Mouse (Mus musculus): ENCODE results near the gene Haspin. TPM values are rescaled to one million over a fixed set of nuclear protein-coding genes. Genes with fewer than 3 reads are reported as not detected.

The Haspin gene
- total RNA-seq, 2 experiments from 2014 or later, result 0.23 to 0.32 TPM

DNA sequence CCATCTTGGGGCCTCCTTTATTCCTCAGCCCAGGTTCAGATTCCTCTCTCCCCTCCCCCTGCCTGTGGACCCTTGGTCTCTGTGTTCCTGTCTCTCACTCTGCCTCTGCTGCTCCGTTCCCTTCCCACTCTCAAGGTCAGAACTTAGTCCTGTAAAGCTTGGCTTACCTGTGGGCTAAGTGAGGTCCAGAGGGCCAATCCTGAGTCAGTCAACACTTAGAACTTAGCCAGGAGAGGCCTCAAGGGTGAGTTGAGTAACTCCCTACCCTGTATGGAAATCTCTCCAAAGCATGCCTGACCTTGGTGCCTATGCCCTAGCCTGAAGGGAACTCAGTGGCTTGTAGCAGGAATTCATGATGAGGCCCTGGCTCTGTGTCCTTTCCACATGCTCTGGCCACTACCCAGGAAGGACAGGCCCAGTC, 6.2 kb upstream of the Haspin start:
- DNase-seq, result no peak

DNA sequence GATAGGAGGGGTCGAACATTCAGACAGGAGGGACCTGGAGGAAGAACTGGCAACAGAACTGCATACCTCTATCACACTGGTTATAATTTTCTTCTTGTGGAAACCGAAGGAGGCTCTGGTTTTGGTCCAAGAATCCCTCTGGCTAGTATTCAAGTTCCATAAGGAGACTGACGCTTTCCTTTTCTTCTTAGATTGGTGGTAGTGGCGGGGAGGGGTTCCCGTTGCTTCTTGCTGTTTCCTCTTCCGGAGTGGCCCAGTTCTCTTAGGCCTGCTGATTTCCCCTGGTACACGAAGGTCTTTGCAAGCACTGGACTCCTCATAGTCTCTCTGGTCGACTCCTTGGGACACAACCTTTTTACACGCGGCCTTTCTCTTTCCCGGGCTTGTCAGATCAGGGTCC, 978 bp downstream of the Haspin start:
- DNase-seq, result no peak

DNA sequence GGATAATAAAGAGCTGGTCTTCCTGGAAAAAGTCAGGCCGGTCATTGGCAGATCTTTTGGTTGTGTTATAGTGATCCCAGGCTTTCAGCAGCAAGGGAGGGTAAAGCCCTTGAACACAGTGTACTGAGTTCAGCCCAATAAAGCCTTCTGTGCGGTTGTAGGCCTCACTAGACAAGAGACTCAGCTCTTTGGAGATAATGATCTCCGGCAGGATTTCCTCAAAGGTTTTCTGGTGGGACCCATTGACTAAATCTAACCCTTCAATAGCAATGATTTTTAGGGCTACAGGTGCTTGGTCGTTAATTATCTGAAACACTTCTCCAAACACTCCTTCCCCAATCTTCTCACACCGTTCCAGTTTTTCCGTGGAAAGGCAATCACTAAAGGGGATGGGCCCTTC, 1.5 kb downstream of the Haspin start:
- DNase-seq, result no peak

DNA sequence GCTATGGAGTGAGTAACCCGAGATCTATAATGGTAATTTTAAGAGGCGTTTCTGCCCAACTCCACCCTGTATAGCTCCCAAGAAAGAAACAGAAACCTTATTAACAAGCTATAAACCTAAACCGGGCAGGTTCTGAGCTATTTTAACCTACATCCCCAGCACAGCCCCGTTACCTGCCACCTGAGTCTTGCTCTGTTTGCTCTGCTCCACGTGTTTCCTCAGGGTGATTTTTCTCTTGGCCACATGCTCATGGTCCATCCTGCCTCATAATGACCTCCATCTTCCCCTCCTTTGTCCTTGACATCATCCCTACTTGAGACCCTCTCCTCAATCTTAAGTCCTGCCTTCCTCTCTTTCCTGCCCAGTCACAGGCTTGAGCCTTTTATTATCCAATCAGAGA, 3.9 kb downstream of the Haspin start:
- DNase-seq, result no peak

DNA sequence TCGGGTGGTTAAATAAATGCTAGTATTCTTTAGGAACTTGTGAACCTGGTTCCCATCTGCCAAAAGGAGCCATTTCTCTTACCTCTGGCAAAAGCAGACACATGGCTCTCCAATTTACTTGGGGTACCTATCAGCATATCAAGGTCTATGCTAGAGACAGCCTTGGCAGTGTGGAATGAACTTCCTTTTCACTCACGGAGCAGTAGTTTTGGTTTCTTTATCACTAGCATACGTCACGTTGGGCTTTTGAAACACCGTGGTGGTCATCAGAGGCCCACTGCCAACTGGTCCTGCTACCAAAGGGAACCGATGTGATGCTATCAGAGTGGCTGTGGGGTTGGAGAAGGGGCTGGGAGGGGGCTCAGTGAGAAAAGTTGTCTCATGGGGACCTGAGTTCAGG, 5.1 kb downstream of the Haspin start:
- DNase-seq, result no peak

DNA sequence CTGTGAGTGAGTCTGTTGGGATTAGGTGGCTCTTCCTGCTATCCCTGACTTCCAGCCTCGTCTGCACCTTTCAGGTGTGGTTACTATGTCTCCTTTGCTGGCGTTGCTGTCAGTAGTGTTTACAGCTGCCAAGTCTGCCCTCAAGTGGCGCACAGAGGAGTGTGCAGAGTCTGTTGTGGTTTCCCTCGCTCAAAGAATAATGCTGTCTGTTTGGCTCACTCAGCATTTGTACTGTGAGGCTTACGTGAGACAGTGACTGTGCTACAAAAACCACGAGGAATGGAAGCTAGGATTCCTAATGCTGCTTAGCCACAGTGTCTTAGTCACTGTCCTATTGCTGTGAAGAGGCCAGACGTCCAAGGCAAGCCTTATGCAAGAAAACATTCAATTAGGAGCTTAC, 7.1 kb downstream of the Haspin start:
- no peak for DNase-seq

DNA sequence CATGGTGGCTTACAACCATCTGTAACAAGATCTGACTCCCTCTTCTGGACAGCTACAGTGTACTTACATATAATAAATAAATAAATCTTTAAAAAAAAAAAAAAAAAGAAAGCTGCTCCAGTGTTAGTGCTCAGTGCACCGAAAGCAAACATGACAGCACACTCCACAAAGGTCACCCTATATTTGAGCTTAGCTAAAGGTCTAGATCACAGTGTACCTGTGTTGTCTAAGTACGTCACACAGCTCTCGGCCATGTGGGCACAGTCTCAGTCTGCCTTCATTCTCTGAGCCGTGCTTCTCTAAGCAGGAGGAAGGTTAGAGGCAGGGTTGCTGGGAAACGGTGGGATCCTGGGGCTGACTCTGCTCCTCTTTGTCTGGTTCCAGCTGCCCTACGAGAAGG, 11.6 kb downstream of the Haspin start:
- DNase-seq, result no peak

DNA sequence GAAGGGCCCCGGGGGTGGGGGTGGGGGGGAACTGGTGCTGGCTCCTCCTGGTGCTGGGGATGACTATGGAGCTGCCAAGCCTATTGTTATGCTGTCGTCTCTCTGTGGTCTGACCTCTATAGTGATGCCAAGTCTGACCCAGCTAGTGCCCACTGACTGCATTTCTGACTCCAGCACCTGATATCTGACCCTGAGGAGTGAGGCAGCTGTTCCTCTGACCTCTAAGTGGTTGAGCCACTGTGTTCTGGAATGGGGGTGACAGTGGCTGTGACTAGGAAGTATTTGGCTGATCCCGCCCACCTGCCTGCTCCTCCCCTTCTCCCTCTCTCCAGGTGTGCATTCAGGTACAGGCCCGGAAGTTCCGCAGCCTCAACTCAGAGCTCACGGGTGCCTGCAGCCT, 26.7 kb downstream of the Haspin start:
- DNase-seq, result no peak

DNA sequence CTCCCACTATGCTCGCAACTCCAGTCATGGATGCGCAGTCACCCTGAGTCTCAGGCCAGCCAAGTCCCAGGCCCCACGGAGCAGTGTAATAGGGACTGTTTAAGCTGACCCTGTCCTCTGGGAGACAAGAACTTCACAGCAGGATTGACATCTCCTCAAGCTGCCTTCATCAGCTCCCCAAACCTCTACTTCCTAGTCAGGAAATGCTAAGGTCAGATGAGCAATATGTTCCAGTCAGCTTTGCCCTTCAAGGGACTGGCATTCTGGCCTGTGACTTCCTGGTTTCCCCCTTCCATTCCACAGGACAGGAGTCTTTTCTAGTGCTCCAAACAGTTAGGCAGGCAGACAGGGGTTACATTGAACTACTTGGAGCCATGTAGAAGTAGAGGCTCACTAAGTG, 28.2 kb downstream of the Haspin start:
- DNase-seq, result no peak

DNA sequence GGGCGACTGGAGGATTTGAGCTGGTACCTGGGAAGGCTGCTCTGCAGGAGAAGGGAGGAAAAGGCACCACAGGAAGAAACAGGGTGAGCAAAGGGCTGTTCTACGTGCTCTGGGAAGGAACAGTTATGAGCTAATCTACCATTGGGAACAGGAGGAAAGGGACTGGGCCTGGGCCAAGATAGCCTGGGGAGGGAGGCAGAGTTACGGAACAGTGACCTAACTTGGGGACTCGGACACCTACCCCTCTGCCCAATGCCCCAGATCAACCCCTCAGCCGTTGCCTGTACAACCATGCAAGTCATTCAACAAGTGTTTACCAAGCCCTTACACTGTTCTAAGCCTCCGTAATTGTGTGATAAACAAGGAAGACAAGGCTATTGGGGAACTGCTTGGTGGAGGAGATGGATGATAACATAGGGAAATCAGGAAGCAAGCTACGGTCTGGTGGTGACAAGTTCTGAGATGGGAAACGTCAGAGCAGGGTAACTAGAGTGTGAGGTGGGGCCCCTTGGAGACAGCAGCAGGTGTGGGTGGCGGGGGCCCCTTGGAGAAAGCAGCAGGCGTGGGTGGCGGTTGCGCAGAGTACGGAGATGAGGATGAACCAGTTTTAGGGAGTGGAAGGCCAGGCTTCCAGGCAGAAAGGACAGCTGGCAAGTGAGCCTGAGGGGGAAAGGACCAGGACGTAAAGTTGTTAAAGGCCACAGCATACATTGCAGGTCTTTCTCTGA, 29.0 kb downstream of the Haspin start:
- no peak for DNase-seq

DNA sequence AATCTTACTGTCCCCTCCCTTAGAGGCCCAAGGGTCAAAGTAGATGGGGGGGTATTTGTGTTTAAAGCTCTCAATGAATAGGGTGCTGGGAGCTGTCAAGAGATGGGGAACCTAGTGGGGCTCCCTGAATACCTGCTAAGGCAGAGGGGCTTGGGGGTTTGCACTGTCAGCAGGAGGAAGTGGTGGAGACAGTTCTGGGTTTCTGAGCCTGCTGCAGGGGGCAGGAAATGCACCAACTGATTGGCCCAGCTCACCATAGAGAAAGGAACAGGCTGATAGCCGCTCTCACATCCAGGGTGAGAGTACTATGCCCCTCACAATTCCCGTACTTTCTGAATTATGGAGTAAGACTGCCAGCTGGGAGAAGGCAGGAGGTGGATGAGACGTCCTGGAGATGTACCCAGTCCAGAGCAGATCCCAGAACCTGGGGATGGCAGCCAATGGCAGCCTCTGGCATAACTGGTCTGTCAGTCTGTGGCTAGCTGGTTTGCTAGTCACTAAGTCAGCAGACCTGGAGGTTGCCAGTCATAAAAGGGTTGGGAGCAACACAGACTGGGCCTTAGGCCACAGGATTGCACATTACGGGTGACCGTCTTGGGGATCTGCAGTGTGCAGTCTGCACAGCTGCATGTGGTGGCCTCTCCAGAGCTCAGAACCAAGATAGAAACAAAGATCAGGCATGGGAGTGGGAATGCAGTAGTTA, 29.7 kb downstream of the Haspin start:
- peak in 1 of 2 experiments; percentile 12 for DNase-seq

DNA sequence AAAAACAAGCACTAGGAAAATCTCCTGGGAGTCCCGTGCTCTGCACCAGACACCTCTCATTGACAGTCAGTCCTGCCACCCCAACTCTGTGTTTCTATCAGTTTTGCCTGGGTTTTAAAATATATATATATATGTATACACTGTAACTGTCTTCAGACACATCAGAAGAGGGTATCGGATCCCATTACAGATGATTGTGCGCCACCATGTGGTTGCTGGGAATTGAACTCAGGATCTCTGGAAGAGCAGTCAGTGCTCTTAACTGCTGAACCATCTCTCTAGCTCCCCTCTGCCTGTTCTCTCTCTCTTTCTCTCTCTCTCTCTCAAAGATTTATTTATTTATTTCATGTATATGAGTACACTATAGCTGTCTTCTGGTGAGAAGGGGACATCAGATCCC, 30.7 kb downstream of the Haspin start:
- DNase-seq, result peak; percentile 42 to 48

DNA sequence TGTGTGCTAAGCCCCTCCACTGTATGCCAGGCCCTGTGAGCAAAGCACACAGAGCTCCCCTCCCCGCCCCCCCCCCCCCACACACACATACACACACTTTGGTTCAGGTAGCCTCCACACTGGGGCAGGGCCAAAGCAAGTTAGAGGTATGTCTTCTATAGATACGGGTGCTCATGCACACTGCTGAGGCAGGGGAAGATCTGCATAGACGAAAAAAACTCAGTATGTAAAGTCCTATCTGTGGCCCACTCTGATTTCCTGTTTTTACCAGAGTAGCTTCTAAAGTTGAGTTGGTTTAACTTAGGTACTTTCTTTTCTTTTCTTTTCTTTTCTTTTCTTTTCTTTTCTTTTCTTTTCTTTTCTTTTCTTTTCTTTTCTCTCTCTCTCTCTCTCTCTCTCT, 32.8 kb downstream of the Haspin start:
- no peak for DNase-seq

DNA sequence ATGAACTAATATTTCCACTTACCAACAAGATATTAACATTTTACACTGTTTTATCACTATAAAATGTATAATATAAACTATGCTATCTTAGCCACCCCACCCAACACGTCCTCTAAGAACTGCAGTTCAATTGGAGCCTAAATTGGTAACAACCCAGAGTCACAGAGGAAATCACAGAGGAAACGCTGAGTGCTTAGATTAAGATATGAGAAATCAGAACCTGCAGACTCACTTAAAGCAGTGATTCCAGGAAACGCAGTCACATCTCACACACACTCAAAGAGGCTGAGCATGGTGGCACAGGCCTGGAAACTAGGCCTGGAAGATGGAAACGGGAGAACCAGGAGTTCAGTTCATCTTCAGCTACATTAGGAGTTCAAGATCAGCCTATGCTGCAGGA, 36.8 kb downstream of the Haspin start:
- no peak for DNase-seq

DNA sequence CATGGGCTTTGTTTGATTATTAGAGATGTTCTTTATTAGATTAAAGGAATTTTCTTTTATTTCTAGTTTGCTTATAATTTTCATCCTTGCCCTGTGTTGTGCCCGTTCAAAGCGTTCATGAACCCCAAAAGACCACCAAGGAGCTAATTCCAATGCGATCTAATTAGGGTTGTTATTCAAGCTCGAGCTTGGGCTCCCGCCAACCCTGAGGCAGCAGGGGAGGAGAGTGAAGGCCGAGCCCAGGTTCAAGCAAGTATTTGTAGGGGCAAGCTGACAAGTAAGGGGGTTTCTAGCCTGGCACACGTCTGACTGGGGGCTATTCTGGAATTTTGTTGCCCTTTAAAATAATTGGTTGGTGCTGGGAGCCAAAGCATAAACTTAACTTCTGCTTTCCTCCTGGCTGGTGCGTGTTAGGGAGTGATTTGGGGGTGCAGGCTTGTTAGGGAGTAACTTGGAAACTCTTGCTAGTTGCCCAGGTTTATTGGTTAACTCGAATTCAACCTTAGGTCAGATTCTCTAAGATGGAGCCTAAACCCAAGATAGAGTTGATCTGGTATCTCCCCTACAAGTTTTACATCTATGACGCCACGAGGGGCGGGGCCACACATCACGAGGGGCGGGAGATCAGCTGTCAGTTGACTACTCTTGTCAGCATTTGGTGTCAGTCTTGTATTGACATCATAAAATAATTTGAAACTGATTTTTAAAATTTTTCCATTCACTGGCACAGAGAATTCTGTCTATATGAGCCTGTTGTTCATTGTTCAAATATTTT, 37.9 kb downstream of the Haspin start:
- DNase-seq, result no peak

DNA sequence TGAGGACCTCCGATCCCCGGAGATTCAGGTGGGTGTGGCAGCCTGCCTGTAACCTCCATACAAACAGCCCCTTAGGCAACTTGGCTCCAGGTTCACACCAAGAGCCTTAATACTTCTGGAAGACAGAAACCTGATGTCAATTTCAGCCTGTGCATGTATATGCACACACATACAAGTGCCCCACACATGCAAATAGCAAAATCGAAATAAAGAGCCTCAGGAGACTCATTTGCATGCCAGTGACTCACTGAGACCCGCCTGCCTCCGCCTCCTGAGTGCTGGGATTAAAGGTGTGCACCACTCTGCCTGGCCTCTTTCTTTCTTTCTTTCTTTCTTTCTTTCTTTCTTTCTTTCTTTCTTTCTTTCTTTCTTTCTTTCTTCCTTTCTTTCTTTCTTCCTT, 39.2 kb downstream of the Haspin start:
- no peak for DNase-seq

DNA sequence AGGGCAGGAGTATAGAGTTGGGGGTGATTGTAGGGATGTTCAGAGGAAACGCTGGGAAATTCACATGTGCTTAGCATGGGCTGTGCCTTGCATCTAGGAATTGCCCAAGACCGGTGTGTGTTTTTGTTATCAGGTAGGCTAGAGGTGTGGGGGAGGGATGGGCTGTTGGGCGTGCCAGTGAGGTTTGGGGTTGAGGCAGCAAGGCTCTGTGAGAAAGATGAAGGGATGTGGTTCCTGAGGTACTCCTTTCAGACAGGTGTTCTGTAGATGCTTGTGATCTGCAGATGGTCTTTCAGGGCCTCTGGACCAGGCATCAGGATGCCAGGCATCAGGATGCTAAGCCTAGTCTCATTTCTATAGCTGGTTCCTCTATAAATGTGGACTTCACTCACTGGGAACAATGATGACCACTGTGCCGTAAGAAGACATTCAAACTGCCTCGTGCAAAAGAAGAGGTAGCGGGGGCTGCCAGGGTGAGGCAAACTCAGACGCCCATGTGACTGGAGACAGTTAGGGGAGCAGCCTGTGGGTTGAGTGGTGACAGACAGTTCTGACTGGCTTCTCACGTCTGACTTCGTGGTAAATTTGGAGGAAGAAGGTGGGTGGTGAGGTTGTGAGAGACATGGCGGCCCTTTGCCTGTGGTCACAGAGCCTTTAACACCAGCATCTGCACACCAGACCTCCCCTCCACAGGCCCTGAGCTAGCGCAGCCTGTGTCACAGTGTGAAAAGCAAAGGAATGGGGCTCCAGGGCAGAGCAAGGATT, 43.7 kb downstream of the Haspin start:
- no peak for DNase-seq

DNA sequence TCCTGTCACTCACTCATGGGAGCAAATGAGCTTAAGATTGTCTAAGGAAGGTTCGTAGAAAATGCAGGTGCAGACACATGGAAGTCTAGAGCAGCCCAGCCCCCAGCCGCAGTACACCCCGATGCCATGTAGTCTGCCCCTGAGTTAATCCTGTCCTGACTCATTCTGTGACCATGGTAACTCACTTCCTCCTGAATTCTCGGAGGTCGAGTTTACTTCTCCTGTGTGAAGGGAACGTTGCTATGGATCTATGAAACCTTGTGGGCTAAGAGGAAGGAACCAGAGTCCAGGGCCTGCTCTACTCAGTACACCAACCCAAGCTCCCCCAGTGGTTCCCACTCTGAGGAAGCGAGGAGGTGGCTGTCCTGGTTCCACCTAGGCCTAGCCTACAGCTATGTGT, 45.2 kb downstream of the Haspin start:
- DNase-seq, result no peak

DNA sequence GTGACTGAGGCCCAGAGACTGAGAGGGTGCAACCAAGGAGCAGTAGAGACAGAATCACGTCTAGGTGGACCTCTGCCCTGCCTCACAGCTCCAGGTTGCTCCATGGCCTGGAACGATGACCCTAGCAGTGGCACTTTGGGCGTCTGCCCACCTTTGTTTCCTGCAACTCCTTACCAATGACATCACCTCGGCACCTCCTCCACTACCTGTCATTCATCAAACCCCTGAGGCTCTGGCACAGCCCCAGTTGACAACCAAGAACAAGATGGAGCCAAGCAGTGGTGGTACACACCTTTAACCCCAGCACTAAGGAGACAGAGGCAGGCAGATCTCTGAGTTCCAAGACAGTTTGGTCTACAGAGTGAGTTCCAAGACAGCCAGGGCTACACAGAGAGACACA, 46.0 kb downstream of the Haspin start:
- no peak for DNase-seq

DNA sequence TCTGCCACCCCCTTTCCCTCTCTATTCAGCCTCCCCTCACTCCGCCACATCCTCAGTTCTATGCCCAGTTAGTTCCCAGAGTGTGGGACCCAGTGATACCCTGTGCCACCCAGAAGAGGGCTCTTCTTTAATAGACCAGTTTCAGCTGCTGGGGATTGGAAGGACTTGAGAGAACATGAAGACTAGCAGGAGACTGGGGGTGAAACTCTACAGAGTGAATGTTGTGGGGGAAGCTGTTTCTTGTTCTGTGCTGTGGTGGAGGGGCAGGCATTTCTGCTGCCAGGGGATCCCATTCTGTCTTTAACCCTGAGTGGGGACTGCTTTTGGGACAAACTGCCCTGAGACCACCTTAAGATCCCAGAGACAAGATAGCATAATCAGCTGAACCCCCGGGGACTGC, 47.3 kb downstream of the Haspin start:
- DNase-seq, result no peak

DNA sequence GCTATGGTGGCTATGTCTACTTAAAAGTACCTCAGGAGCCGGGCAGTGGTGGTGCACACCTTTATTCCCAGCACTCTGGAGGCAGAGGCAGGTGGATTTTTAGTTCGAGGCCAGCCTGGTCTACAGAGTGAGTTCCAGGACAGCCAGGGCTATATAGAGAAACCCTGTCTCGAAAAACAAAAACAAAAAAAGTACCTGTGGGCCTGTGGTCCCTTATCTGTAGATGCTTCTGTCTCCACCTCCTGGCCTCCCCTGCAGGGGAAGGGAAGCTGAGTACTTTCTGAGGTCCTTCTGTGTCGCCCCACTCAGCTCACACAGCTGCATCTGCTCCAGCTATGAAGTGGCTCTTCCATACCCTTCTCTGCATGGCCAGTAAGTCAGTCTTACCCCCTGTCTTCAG, 47.8 kb downstream of the Haspin start, which contains the start of gene Itgae:
Gene Itgae (plus strand): TSS at position 301 of the 400 bp plus-strand sequence.
- no peak for DNase-seq

DNA sequence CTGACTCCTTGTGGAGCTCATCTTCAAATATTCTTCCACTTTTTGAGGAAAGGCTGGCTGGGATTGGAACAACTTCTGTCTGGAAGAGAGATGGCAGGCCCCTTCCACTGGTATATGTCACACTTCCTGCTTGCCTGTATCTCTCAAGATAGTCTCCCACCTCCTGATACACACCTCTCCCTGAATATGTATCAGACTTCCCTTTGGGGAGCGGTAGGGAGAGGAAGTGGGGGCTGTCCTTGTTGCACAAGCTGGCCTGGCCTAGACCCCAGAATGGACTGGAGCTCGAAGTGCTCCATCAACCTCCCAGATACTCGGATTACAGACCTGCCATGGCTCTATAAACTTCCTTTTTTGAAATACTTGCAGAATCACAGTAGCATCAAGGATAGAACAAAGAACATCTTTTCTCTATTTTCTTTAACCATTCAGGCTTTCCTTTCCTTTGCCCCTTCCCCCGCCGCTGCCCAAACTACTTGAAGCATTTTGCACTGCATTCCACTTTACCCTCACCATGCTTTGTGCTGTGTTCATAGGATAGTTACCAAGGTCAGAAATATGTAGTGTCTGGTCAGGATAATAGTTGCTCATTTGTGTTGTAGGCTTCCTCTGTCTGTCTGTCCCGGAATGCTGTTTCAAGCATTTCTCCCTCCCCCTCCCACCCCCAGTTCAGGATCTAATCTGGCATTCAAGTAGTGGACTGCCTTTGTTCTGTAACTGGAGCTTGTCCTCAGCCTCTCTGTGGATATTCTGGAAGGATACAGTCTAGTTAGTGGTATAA, 50.2 kb downstream of the Haspin start:
- no peak for DNase-seq
